Mouse (Mus musculus): ENCODE results near the gene Prkar2a. TPM values are rescaled to one million over a fixed set of nuclear protein-coding genes. Genes with fewer than 3 reads are reported as not detected.

Prkar2a gene
- 10 to 100 TPM in 1 of 2 experiments, 1 to 10 TPM in 1; 9.3 to 17.8 TPM for polyA plus RNA-seq (2017; shearing (Covaris generic))

DNA sequence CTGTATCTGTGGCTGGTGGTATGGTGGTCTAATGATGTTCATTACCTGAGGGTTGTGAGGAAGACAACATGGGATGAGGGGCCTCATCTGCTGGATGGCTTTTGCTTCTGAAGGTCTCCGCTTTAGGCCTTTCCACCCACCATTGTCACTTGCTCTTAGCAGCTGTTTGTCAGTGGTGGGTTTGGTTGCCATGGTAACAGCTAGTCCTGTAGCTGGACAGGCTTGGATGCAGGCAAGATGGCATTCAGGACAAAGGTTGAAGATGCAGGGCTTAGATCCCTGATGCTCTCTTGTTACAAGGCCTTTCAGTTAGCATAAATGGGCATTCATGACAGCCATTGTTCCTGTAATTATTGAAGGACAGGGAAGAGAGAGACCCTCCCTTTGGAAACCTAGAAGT, at the start of gene Prkar2a:
Gene Prkar2a, plus strand, starts transcription at position 209 of the 400 bp plus-strand sequence.

GRCm38 (mm10) chr9:108648611-108649560, 40.2 kb upstream of the Prkar2a start, which contains the start of gene Arih2:
Gene Arih2 (minus strand): TSS chr9:108649386.

GRCm38 (mm10) chr9:108661677-108662612, 27.2 kb upstream of the Prkar2a start, which contains the start of gene Slc25a20:
Gene Slc25a20 (plus strand): TSS chr9:108662088.

GRCm38 (mm10) chr9:108783548-108784463, 94.7 kb downstream of the Prkar2a start, which contains the start of gene Ip6k2:
Gene Ip6k2 (plus strand): TSS chr9:108783796.

Other genes starting within 250 kb of the Prkar2a start
- gene Ccdc71, start 228.8 kb upstream of the Prkar2a start, polyA plus RNA-seq (2017; shearing (Covaris generic)) = 10 to 100 TPM; 35.6 to 46.5 TPM
- 1 to 10 TPM; 6.5 to 9.8 TPM for gene Klhdc8b, start 227.7 kb upstream of the Prkar2a start, polyA plus RNA-seq (2017; shearing (Covaris generic))
- gene Lamb2, start 209.6 kb upstream of the Prkar2a start, polyA plus RNA-seq (2017; shearing (Covaris generic)) = under 1 TPM; 0.12 to 0.41 TPM
- 100 to 1,000 TPM in 1 of 2 experiments, 10 to 100 TPM in 1; 63.7 to 115 TPM for gene Usp19, start 198.7 kb upstream of the Prkar2a start, polyA plus RNA-seq (2017; shearing (Covaris generic))
- gene Qars, start 181.6 kb upstream of the Prkar2a start, polyA plus RNA-seq (2017; shearing (Covaris generic)) = 100 to 1,000 TPM; 105 to 107 TPM
- 100 to 1,000 TPM; 142 TPM for gene Qrich1, start 172.5 kb upstream of the Prkar2a start, polyA plus RNA-seq (2017; shearing (Covaris generic))
- gene Impdh2, start 129.0 kb upstream of the Prkar2a start, polyA plus RNA-seq (2017; shearing (Covaris generic)) = 100 to 1,000 TPM in 1 of 2 experiments, 10 to 100 TPM in 1; 75.1 to 125 TPM
- gene Ndufaf3, start 121.9 kb upstream of the Prkar2a start, polyA plus RNA-seq (2017; shearing (Covaris generic)) = 10 to 100 TPM; 56.3 to 86.8 TPM
- gene Dalrd3, start 119.4 kb upstream of the Prkar2a start, polyA plus RNA-seq (2017; shearing (Covaris generic)) = 10 to 100 TPM; 71.9 to 82.4 TPM
- 10 to 100 TPM; 38.1 to 65.1 TPM for gene Wdr6, start 110.6 kb upstream of the Prkar2a start, polyA plus RNA-seq (2017; shearing (Covaris generic))
- 10 to 100 TPM in 1 of 2 experiments, 1 to 10 TPM in 1; 8.7 to 11.6 TPM for gene P4htm, start 91.6 kb upstream of the Prkar2a start, polyA plus RNA-seq (2017; shearing (Covaris generic))
- 10 to 100 TPM; 70.9 to 80.2 TPM for gene Arih2, start 39.9 kb upstream of the Prkar2a start, polyA plus RNA-seq (2017; shearing (Covaris generic))
- gene Slc25a20, start 27.2 kb upstream of the Prkar2a start, polyA plus RNA-seq (2017; shearing (Covaris generic)) = 10 to 100 TPM; 76.3 to 95.7 TPM
- 10 to 100 TPM; 11.2 to 15.5 TPM for gene Ip6k2, start 94.5 kb downstream of the Prkar2a start, polyA plus RNA-seq (2017; shearing (Covaris generic))
- 10 to 100 TPM in 1 of 2 experiments, 1 to 10 TPM in 1; 9.8 to 10.3 TPM for gene Nckipsd, start 119.1 kb downstream of the Prkar2a start, polyA plus RNA-seq (2017; shearing (Covaris generic))
- gene Celsr3, start 137.0 kb downstream of the Prkar2a start, polyA plus RNA-seq (2017; shearing (Covaris generic)) = under 1 TPM; 0.01 to 0.11 TPM
- gene Slc26a6, start 164.0 kb downstream of the Prkar2a start, polyA plus RNA-seq (2017; shearing (Covaris generic)) = 10 to 100 TPM; 16.8 to 17.6 TPM
- gene Tmem89, start 225.3 kb downstream of the Prkar2a start, polyA plus RNA-seq (2017; shearing (Covaris generic)) = under 1 TPM in 1 of 2 experiments, not detected in 1; 0.23 TPM
- gene Uqcrc1, start 247.3 kb downstream of the Prkar2a start, polyA plus RNA-seq (2017; shearing (Covaris generic)) = 100 to 1,000 TPM; 226 to 319 TPM